Mouse (Mus musculus) heart, adult 2 months (tissue): ENCODE measurements around the gene Epha1. TPM values are rescaled to one million over a fixed set of nuclear protein-coding genes. Genes with fewer than 3 reads are reported as not detected.

ENCODE experiments used
- DNase-seq, 2 experiments: peaks; one replicate each; pipeline ENCODE4 v3.0.0; 2021
- H3K27ac ChIP-seq: fragments of 200-600 bp; 2 replicates; pipeline ENCODE4 v1.8.1; 2022
- H3K27me3 ChIP-seq: fragments of 200-500 bp; 2 replicates; pipeline ENCODE4 v1.6.1; 2012; ENCODE audit warnings: mild to moderate bottlenecking, low read length, inconsistent platforms, mixed read lengths; ENCODE audit not compliant: control insufficient read depth, insufficient read depth
- H3K36me3 ChIP-seq: fragments of 200-500 bp; 2 replicates; pipeline ENCODE4 v1.6.1; 2012; ENCODE audit warnings: low read length, inconsistent platforms; ENCODE audit not compliant: control insufficient read depth, insufficient read depth
- H3K4me1 ChIP-seq: fragments of 200-500 bp; 2 replicates; pipeline ENCODE4 v1.6.1; 2011; ENCODE audit warnings: low read length; ENCODE audit not compliant: control insufficient read depth, insufficient read depth
- H3K4me3 ChIP-seq: fragments of 200-600 bp; 2 replicates; pipeline ENCODE4 v1.8.1; 2022
- H3K79me2 ChIP-seq: fragments of 200-500 bp; replicated peaks from 2 replicates; pipeline ENCODE4 v1.6.1; 2012; ENCODE audit warnings: mild to moderate bottlenecking, inconsistent platforms, low read length, moderate library complexity, mixed read lengths; ENCODE audit not compliant: control insufficient read depth, insufficient read depth
- H3K9ac ChIP-seq: fragments of 200-500 bp; 2 replicates; pipeline ENCODE4 v1.6.1; 2012; ENCODE audit warnings: low read depth, mild to moderate bottlenecking, control low read depth, inconsistent platforms, low read length, mixed read lengths
- CTCF ChIP-seq: fragments of 200-600 bp; IDR thresholded peaks from 2 replicates; pipeline ENCODE4 v1.8.1; 2022; ENCODE audit warnings: antibody characterized with exemption, mild to moderate bottlenecking, moderate library complexity
- EP300 ChIP-seq: fragments of 200-500 bp; IDR thresholded peaks from 2 replicates; pipeline ENCODE4 v1.6.1; 2011; ENCODE audit warnings: low read depth, low read length, control low read depth; ENCODE audit not compliant: insufficient read depth
- POLR2A ChIP-seq: fragments of 200-500 bp; IDR thresholded peaks from 2 replicates; pipeline ENCODE4 v1.6.1; 2011; ENCODE audit warnings: mild to moderate bottlenecking, low read depth, low read length, control low read depth; ENCODE audit not compliant: insufficient read depth
- WGBS: fragments of 180-500 bp; shearing (Covaris S2); methylation state at CpG from one replicate; pipeline ENCODE4 v1.1.7; 2018; 5-methylcytosine and 5-hydroxymethylcytosine counted together
- intact Hi-C: fragments of 180-260 bp; cut with DNase I; formaldehyde crosslinking; loops from one replicate; pipeline ENCODE4 v1.15.1; 2025
- polyA plus RNA-seq: library from polyadenylated mRNA; depleted of rRNA; stranded (reverse); fragments of >200 nt; gene quantifications from 2 replicates; pipeline ENCODE4 v1.2.3, GENCODE M21; 2012
- total RNA-seq, 2 experiments: library from RNA; stranded (reverse); gene quantifications; 2 replicates each; pipeline ENCODE4 v1.2.3; 2021

Epha1 gene
- total and polyA plus RNA-seq, 3 experiments, result 0.14 to 0.94 (median 0.16) TPM

GRCm38 (mm10) chr6:42343361-42344120 is 29.5 kb downstream of the Epha1 start:
- H3K4me3 ChIP-seq, result no peak overlapping the region
- intact Hi-C loops, result no loop called here
- H3K27ac ChIP-seq, result no peak overlapping the region
- no peak for DNase-seq
- TF ChIP-seq POLR2A, result no peak
- TF ChIP-seq EP300, result no peak
- TF ChIP-seq CTCF, result no peak
- no peaks in the 10 kb centered on the region for H3K36me3 ChIP-seq
- peaks cover 1% of the 10 kb centered on the region for H3K4me1 ChIP-seq
- no peak overlapping the region for H3K9ac ChIP-seq
- no peaks in the 10 kb centered on the region for H3K27me3 ChIP-seq
- 77% methylated on average over 9 of the region's 9 CpGs for WGBS
- no peaks in the 10 kb centered on the region for H3K79me2 ChIP-seq

- Histone ChIP-seq H3K27me3 (no peaks in the 10 kb centered on the region), H3K9ac (no peak overlapping the region), H3K4me1 (peaks cover 1% of the 10 kb centered on the region), H3K27ac (no peak overlapping the region), H3K36me3 (no peaks in the 10 kb centered on the region), H3K79me2 (no peaks in the 10 kb centered on the region), H3K4me3 (no peak overlapping the region)
- intact Hi-C loops, result no loop called here
- WGBS, result 58% methylated on average over 1 of the region's 1 CpGs
- no peak for DNase-seq
- TF ChIP-seq EP300 (no peak), POLR2A (no peak), CTCF (no peak)
Measured at GRCm38 (mm10) chr6:42342171-42342570, 30.9 kb downstream of the Epha1 start.

DNA sequence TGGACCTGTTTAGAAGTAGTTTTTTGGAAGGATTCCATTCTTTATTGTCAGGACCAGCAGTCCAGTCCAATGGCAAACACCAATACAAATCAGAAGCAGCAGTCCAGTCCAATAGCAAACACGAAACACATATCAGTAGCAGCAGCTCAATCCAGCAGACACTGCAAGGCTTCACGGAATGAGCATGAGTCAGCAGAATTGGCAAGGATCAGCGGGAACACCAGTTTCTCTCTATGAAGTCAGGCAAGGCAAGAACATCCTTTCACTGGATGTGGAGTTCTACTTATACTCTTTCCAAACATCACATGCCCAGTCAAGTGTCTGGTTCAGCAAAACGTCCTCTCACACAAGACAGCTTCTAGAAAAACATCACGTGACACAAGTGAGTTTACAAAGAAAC is 33.1 kb downstream of the Epha1 start:
- Histone ChIP-seq H3K36me3 (no peaks in the 10 kb centered on the region), H3K4me3 (no peak overlapping the region), H3K27me3 (no peaks in the 10 kb centered on the region), H3K9ac (no peak overlapping the region), H3K79me2 (no peaks in the 10 kb centered on the region), H3K4me1 (peaks cover 1% of the 10 kb centered on the region), H3K27ac (no peak overlapping the region)
- WGBS, result 51% methylated on average over 5 of the region's 5 CpGs
- peak in 1 of 2 experiments; percentile 48 for DNase-seq
- intact Hi-C loops, result no loop called here
- TF ChIP-seq EP300 (no peak), POLR2A (no peak), CTCF (no peak)

GRCm38 (mm10) chr6:42339189-42339588 is 33.9 kb downstream of the Epha1 start:
- DNase-seq, result no peak
- no peaks in the 10 kb centered on the region for H3K36me3 ChIP-seq
- no peak overlapping the region for H3K4me3 ChIP-seq
- no peaks in the 10 kb centered on the region for H3K27me3 ChIP-seq
- intact Hi-C loops, result no loop called here
- H3K79me2 ChIP-seq, result no peaks in the 10 kb centered on the region
- no peak overlapping the region for H3K9ac ChIP-seq
- TF ChIP-seq CTCF (no peak), POLR2A (no peak)
- H3K4me1 ChIP-seq, result peaks cover 1% of the 10 kb centered on the region
- WGBS, result 72% methylated on average over 2 of the region's 2 CpGs
- no peak overlapping the region for H3K27ac ChIP-seq

- Histone ChIP-seq H3K36me3 (no peaks in the 10 kb centered on the region), H3K79me2 (no peaks in the 10 kb centered on the region), H3K4me3 (no peak overlapping the region), H3K27ac (no peak overlapping the region), H3K9ac (no peak overlapping the region), H3K4me1 (no peaks in the 10 kb centered on the region), H3K27me3 (no peaks in the 10 kb centered on the region)
- intact Hi-C loops, result no loop called here
- 95% methylated on average over 3 of the region's 3 CpGs for WGBS
- TF ChIP-seq EP300 (no peak), CTCF (no peak)
- no peak for DNase-seq
Measured at GRCm38 (mm10) chr6:42330946-42331345, 42.1 kb downstream of the Epha1 start.

- 83% methylated on average over 3 of the region's 3 CpGs for WGBS
- Histone ChIP-seq H3K27me3 (no peaks in the 10 kb centered on the region), H3K4me1 (no peaks in the 10 kb centered on the region), H3K36me3 (no peaks in the 10 kb centered on the region), H3K4me3 (no peak overlapping the region), H3K9ac (no peak overlapping the region), H3K79me2 (no peaks in the 10 kb centered on the region), H3K27ac (no peak overlapping the region)
- TF ChIP-seq EP300 (no peak), POLR2A (no peak), CTCF (no peak)
- intact Hi-C loops, result no loop called here
- DNase-seq, result no peak
Measured at GRCm38 (mm10) chr6:42330216-42330615, 42.9 kb downstream of the Epha1 start.
